Mouse (Mus musculus) gastrocnemius, postnatal 25 days (tissue): ENCODE measurements around the gene Rimbp3. TPM values are rescaled to one million over a fixed set of nuclear protein-coding genes. Genes with fewer than 3 reads are reported as not detected.

Source experiments
- DNase-seq: peaks from one replicate; pipeline ENCODE4 v3.0.0; 2022
- total RNA-seq, 2 experiments: library from RNA; stranded (reverse); gene quantifications; 1 replicate in 1 of 2; 2 replicates in 1 of 2; pipeline ENCODE4 v1.2.3; 2021

Rimbp3 gene
- total RNA-seq, 2 experiments from 2014 or later, result not detected

- no peak for DNase-seq
Measured at GRCm38 (mm10) chr16:17258917-17259316, 50.5 kb downstream of the Rimbp3 start.

GRCm38 (mm10) chr16:17261341-17261740 lies 52.9 kb downstream of the Rimbp3 start:
- DNase-seq, result no peak

Other genes starting within 250 kb of the Rimbp3 start
- gene Mapk1, start 225.2 kb upstream of the Rimbp3 start, total RNA-seq, result 10 to 100 TPM; 85.1 to 87.1 TPM
- gene Ypel1, start 138.9 kb upstream of the Rimbp3 start, total RNA-seq, result under 1 TPM; 0.77 to 0.99 TPM
- 10 to 100 TPM; 22.6 to 25.1 TPM for gene Ppil2, start 97.3 kb upstream of the Rimbp3 start, total RNA-seq
- gene 2610318N02Rik, start 83.4 kb upstream of the Rimbp3 start, total RNA-seq, result not detected
- gene Sdf2l1, start 76.2 kb upstream of the Rimbp3 start, total RNA-seq, result 1 to 10 TPM; 5.4 to 7.5 TPM
- gene Ydjc, start 64.0 kb upstream of the Rimbp3 start, total RNA-seq, result under 1 TPM in 1 of 2 experiments, not detected in 1; 0.29 TPM
- under 1 TPM in 1 of 2 experiments, not detected in 1; 0.19 TPM for gene Ccdc116, start 61.4 kb upstream of the Rimbp3 start, total RNA-seq
- 100 to 1,000 TPM; 129 to 132 TPM for gene Ube2l3, start 6.0 kb upstream of the Rimbp3 start, total RNA-seq
- gene Hic2, start 25.0 kb downstream of the Rimbp3 start, total RNA-seq, result under 1 TPM; 0.83 to 0.97 TPM
- gene Tmem191c, start 67.5 kb downstream of the Rimbp3 start, total RNA-seq, result 1 to 10 TPM; 1.3 to 1.7 TPM
- under 1 TPM; 0.18 to 0.32 TPM for gene Serpind1, start 122.8 kb downstream of the Rimbp3 start, total RNA-seq
- 10 to 100 TPM; 15.2 to 16.5 TPM for gene Snap29, start 197.4 kb downstream of the Rimbp3 start, total RNA-seq
- 10 to 100 TPM; 15.9 to 20.4 TPM for gene Pi4ka, start 197.7 kb downstream of the Rimbp3 start, total RNA-seq
- gene Crkl, start 243.4 kb downstream of the Rimbp3 start, total RNA-seq, result 10 to 100 TPM; 19.2 to 21.6 TPM